Mouse (Mus musculus) left cerebral cortex, adult 11 months (tissue): ENCODE measurements at regions not wholly inside any gene's neighbourhood (a gene's known extent, or its start where the extent isn't known, plus 50 kb on each side); places are given as distances from the start of the nearest gene placed in this dataset.

Experiments used
- DNase-seq: peaks from one replicate; pipeline ENCODE4 v3.0.0; 2022; ENCODE audit warnings: low spot score

DNA sequence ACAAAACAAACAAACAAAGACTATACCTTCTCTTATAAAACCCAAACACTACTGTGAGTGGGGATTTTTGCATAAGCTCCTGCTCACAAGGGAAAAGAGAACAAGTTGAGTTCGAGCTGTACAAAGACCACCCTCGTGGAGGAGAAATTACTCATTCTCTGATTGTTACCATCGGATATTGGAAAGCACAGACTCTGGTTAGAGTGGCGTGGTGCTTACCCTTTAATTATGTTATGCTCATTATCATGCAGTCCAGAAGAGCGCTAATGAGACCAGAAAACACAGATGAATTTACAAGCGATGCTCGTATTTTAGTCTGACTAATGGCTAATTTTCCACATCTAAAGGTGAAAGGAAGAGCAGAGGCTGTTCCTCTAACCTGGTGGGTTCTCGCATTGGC is 721.7 kb upstream of the Cited2 start:
- DNase-seq = no peak

DNA sequence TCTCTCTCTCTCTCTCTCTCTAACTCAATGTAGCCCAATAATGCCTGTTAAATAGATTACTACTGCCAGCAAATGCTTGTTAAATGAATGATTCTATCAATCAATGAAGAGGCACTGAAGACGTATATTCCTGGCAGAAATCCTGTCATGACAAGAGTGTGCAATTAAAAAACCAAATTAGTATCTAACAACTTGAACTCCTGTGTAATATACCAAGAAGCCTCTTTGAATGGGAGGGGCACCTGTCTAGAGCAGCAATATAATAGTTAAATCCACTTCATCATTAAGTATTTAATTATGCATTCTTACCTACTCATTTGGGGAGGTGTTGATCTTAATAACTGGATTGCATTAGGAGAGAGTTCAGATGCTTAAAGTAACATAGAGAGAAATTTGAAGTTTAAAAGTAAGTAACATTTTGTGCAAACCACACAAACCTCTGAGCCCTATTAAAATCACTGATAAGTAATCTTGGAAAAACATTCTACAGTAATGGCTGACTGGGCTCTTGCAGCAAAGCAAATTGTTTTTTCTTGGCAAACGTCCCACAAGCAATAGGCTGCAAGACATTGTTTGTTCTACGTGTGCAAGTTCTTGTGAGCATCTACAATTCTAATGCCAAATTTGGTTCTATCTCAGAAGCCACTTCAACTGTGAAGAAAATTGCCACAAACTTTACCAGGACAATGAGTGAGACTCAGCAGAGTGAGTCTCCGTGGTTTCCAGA is 719.7 kb upstream of the Cited2 start:
- DNase-seq = no peak

DNA sequence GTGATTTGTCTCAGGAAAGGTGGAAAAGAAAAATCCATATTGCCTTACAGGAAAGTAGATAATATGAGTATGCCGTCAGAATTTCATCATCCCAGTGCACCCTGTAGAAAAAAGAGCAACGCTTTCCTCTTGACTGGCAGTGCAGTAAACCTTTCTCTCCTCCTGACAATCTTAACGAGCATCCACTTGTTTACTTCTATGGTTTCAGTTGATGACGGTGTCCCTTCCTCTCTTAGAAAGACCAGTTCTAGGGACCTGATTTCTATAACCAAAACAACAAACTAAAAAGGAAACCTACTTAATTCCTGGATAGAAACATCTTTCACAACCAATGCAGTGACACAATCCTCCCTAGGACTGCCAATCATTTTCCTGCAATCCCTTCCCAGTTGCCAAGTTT is 714.3 kb upstream of the Cited2 start:
- no peak for DNase-seq

DNA sequence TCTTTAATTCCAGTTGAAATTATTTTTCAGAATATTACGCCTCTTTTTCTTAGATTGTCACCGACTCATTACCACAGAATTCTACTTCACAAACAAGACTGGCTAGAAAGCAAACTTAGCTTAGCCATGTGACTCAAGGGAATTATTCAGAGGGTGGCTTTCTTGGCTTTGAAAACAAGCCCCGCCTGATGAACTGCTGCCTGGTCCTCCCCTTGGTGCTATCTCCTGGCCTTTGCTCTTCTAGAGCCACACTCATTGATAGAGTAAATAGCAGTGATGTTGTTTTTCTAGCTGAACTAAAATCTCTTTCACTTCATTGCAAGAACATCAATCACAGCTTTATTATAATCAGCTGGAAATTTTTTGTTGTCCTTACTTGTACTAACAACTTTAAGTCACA is 713.0 kb upstream of the Cited2 start:
- DNase-seq = no peak

DNA sequence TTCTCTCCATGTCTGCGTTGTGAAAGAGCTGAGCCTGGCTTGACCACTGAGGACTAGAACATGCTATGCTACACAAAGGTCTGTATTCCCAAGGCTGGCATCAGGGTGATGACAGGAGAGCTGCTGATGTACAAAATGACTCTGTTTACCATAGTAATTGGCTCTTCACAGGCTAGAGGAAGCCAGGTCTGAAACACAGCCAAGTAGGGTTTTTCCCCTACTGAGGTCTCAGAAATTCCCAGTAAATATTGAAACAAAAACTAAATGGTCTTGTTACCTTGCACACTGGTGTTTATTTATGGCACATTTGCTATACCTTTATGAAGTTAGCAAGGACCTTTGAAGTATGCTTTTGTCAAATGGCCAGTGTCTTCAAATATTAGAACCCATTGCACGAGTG is 711.1 kb upstream of the Cited2 start:
- DNase-seq = no peak

DNA sequence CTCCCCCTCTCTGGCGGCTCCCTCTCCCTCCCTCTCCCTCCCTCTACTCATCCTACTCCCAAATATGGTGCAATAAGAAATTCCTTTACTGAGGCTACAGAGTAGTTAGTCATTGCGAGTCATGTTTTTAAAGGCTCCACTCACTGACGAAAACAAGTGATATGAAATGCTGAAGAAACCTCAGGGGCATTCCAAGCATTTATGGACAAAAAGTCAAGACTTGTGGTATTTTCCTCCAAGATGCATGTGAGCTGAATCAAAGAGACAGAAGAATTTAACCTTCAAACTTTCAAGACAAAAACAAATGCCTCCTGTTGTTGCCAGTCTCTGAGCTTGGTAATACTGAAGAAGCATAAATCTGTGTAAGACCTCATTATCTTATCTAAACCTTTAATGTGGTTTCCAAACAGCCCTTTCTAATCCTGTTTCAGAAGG is 710.5 kb upstream of the Cited2 start:
- DNase-seq = no peak

DNA sequence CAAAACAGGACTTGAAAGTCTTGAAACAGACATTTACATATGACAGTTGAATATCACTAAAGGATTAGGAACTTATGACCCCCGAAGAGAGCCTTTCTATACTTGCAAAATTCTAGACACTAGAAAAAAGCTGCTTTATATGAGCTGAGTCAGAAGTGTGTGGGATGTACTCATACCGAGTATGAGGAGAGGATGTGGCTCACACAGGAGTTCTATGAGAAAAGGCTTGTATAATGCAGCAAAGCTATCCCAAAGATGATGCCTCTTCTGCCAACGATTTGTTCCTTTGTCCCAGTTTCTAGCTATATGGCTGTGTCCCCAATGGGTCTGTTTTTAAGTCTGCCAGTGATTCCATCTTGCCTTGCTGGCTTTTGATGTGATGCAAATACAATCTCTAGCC is 708.2 kb upstream of the Cited2 start:
- DNase-seq = peak; percentile 19

DNA sequence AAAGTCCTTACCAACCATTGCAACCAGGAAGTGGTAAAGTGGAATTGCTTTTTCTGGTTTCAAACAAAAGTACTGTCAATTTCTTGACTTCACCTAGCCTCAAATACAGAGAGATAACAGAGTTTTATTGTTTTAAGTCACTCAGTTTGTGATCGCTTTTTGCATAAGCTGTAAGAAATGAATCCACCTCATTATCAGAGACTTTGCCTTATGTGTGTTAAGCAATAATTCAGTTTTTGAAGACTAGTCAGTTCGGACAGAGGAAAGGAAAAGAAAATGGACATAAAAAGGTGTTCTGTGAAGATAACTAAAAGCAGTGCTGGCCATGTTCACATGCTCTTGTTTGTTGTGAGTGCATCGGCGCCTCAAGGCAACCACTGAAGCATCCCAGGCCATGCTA is 706.2 kb upstream of the Cited2 start:
- DNase-seq = no peak

DNA sequence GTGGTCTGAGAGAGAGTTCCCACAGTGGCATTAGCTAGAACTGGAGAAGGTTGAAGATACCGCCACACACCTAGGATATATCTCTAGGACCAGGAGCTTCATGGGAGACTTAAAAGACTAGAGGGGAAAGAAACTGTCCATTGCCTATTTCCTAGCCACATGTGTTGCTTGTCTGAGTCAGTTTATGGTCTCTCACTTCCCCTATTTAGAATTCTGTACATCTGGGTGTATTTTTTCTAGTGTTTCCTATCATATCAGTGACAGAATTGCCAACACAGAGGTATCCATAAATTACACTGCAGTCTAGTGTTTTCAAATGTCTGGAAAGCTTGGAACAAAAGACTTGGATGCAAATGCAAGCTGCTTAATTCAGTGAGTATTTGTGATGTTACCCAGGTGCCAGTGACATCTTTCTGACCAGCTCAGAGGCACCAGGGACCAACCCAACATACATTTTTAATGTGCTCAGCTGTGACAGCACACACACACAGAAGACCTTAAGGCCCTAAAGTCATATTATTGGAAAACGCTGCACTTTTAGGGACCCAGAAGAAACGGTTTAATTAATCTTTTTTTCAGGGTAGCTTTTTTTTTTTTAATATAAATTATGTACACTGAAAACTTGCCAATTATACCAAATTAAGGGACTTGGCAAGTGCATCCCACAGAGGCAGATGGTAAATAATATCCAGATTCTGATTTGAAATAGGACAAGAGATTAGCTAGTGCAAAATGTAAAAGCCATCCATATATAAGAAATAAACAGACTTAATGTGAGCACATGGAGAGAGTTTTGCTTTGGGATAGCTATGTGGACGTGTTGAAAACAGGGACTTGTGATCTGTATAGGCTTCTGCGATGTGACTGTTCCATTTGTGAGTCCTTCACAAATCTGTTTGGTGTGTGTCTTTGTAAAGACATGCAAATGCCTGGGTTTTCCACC is 700.5 kb upstream of the Cited2 start:
- DNase-seq = no peak

DNA sequence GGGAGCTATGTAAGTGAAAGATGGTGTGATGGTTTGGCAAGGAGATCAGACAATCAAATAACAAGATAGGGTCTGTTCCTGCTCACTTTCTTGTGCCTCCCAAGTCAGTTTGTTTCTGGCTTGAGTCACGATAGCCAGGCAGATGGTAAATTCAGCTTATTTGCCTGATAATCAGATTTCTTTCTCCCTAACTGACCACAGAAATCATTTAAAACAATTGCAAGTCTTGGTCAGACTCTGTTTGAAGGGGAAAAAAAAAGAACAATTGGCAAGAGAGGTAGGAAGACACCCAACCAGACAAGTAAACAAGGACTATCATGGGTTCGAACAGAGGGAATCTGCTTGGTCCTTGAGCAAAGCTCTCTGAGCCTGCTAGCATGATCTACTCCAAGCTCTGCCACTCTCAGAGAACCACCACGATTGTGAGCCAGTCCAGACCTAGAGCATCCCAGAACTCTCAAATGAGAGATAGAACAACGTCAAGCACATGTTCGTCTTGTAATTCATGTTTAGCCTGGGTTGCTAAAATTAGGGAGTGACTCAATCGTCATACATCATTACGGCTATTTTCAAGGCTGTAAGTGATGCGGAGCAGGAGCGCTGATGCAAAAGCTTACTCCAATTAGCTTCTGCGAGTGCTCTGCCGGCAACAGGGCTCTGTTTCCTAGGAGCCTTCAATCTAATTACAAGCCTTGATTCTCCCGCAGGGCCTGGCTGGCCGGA is 699.3 kb upstream of the Cited2 start:
- no peak for DNase-seq

DNA sequence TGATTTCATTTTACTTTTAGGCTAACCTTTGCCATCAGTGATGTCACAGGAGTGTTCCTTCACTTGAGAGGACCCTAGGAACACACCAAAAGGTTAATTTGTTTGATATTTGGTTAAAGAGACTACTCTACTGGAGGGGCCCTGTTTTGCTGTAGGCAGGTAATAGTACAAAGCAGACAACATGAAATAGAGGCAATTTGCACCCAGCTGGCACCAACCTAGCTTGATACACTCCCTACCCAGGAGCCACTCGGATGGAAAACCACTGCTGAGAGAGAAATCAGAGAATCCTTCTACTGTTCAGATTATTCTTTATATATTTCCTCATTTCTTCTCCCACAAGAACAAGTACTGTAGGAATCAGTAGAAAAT is 698.7 kb upstream of the Cited2 start:
- DNase-seq = no peak

DNA sequence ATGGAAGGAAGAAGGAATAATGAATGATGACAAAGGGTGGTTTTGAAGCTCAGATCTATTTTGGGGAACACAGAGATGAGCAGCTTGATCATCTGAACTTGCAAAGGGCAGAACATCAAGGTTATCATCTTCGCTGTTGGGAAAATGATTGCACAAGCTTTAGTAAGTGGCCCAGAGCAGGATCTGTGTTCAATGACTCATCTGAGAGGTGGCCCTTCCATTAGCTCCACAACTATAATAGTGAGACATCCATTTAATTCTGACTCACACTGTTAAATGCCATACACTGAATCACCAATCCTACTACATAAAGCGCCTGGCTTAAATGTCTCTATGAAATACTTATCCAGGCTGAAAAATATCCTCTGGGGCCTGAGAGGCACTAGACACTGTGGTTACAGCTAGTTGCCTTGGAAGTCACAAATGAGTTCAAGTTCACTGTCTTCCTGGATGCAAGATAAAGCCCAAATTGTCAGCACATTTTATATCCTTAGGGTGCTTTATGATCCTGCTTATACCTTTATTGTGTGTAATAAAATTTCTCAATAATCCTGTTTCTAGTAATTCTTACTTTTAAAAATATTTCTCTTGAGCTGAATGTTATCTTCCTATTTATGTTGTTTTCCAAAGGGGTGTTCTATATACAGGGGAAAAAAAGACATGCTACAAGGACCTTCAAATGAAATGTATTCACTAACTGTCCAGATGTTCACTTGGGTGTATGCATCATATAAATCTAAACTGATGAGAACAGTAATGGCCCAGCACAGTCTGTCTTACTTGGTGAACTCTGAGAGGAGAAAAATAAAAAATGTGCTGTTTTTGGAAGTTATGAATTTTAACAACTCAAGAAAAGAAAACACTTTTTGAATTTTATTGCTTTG is 687.9 kb upstream of the Cited2 start:
- DNase-seq = no peak

DNA sequence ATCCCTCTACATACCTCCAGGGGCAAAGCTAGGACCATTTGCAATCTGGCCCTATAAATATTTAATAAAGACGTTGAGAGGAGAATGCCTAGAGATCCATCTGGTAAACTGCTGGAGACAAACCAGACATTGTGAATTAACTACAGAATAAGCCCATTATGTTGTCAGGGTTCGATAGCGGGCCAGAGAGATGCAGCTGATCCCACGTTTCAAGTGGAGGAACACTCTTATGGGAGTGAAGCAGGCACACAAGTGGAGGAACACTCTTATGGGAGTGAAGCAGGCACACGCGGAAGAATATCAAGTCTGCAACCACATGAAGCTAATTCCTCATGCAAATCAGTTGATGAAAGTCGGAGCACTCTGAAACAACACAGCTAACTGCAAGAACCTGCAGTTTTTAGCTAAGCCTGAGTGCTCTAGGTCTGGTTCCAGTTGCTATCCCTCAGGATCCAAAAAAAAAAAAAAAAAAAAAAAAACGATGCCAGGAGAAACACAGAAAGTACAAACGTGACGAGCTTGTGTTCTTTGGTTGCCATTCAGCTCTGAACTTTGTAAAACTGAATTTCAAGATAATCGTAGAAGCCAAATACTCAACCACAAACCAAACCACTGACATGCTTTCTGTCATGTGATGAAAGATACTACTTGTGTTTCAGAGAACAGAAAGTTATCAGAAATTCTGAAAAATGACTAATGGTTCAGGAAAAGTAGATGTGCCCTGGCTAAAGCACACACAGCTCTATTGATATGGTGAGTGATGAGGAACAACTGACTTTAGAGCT is 684.6 kb upstream of the Cited2 start:
- no peak for DNase-seq

DNA sequence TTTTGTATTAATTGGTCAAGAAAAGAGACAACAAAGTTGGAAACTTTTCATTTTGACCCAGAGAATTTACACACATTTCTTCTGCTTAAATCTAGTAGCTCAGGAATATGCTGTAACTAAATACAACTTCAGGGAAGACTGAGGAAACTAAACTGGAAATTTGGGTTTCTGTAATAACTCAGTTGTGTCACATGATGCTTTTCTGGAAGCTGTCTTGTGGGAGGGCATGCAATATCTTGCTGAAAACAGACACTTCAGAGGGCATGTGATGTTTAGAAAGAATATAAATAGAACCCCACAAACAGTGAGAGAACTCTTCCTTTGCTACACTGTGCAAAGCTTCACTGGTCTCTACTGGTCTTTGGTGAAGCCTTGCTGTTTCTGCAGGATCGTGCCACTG is 680.9 kb upstream of the Cited2 start:
- no peak for DNase-seq

DNA sequence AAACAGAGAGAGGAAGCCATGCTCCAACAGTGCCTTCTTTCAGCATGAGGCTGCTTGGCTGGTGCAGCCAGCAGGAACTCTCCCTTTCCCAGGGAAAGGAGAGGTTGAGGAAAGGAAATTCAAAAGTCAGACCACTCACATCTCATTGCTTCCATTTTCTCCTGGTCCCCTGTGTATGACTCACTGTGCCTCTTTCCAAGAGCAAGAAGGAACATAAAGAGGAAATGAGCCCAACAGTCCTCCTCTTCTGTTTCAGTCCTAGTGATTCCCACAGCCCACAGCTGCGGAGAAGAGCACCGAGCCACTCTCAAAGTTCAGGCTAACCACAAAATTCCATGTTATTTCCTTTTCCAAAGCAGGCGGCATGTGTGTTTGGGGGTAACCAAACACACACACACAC is 680.0 kb upstream of the Cited2 start:
- DNase-seq = no peak

DNA sequence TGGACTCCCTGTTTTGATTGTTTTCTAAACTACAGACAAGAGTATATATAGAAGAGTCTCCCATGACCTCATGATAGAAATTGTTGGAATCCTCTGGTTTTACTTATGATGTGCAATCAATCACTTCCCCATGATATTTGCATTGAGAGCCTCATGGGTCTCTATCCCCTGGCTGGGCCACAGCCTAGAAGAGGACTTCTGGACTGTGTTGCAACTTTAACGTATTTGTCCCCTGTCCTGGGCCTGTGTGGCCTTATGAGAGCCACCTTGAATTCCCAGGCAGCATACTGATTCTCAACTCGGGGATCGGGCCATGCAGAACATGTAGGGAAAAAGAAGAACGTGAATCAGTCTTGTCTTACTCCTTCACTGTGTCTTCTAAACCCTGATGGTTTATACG is 676.3 kb upstream of the Cited2 start:
- DNase-seq = no peak

DNA sequence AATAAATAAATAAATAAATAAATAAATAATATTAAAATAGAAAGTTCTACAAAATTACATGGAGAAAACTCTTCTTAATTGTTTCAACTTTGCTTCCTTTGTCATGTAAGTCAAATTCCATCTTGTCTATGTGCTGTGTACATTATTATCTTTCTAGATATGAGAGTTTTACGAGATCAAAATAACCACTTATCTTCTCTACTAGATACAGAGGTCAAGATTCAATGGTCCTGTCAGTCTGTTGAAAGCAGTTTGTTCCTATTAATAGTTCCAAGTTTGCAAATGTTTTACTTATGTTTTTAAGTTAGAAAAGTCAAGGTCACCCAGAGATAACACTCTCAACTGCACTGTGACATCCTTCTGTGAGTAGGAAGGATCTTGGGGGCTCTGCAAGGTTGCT is 650.1 kb upstream of the Cited2 start:
- DNase-seq = no peak

DNA sequence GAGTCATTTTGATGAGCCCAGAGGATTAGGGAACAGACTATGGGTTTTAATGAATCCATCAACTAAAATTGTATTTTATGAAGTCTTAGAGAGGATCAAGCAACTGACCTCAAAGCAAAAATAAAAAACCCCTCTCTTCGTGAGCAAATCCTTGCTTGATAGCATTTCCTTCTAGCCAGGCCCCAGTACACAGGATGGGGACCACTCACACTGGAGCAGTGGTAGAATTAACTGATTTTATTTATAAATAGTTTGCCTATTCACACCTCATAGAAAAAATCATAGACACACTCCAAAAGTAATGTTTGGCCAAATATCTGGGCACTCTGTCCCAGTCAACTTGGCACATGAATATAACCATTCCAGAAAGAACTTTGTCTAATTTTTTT is 649.0 kb upstream of the Cited2 start:
- no peak for DNase-seq

DNA sequence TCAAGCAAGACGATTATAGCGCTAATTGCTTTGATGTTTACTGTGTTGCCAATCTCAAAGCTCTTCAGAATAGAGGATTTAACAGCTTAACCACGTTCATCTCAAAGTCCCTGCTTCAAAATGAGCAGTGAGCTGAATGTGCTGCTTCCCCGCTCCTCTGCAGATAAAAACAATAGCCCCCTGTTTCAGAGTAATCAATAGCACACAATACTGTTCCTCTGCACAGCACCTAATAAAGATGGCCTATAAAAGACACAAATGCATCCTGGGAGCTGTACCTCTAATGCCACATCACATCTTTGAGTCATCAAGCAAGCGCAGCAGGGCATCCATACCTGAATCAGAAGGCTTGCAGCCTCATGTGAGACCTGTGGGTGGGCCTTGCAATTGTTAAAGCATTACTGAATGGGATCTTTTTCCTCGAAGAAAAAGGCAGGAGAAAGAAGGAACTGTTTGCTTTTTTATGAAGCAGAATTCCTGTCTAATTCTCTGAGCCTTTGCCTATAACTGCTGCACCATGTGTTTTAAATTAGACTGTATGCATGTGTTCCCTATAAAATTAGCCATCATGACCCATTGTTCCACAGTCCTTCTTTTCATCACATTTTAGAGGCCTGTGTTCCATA is 648.5 kb upstream of the Cited2 start:
- no peak for DNase-seq

DNA sequence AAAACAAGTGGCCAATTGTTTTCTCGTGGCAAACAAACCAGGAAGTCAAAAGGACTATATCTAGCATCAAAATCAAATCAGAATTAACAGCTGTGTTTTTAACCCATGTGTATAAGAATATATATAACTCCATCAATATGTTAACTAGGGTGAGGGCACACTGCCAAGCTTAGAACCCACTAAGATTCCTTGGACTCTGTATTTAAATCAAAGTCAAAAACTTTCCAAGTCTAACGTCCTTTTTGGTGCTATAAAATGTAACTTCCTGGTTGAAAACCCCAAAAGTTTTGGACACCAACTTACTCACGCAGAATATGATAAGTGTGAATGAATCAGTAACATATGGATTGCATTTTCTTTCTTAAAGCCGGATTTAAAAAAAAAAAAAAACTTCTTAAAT is 647.9 kb upstream of the Cited2 start:
- DNase-seq = no peak

DNA sequence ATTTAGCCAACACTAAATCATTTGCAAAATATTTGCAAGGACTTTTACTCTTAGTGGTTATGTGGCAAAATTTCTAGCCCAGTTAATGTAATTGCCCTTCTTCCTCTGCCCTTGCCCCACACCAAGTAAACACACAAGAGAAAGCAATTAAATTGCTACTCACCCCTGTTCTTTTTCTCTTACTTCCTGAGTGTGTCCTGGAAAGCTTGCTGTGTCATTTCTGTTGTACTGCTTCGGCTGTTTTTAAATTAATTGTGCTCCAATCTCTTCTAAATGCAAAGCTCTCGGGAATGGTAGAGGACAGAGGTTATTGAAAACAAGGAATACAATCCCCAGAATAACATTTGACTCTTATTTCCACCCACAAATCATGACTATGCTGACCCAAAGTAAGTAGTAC is 647.4 kb upstream of the Cited2 start:
- no peak for DNase-seq
